Mouse (Mus musculus): ENCODE data around the gene A930004D18Rik. TPM values are rescaled to one million over a fixed set of nuclear protein-coding genes. Genes with fewer than 3 reads are reported as not detected.

The A930004D18Rik gene
- total RNA-seq, 2 experiments from 2014 or later = 2.5 to 2.7 TPM

GRCm38 (mm10) chr2:18041199-18041885 lies 3.8 kb upstream of the A930004D18Rik start:
- intact Hi-C loops (cut with DNase I) = no loop called here
- peak in 1 of 2 experiments; percentile 73 for DNase-seq (ENCODE audit: extremely low spot score in 1 of 2, low spot score in 2 of 2)

GRCm38 (mm10) chr2:18040347-18041160 lies 3.0 kb upstream of the A930004D18Rik start:
- intact Hi-C loops (cut with DNase I) = no loop called here
- no peak for DNase-seq (ENCODE audit: extremely low spot score in 1 of 2, low spot score in 2 of 2)

- peak in 1 of 2 experiments; percentile 50 for DNase-seq (ENCODE audit: extremely low spot score in 1 of 2, low spot score in 2 of 2)
- intact Hi-C loops (cut with DNase I) = no loop called here
Observed at GRCm38 (mm10) chr2:18039566-18040290, 2.2 kb upstream of the A930004D18Rik start.

DNA sequence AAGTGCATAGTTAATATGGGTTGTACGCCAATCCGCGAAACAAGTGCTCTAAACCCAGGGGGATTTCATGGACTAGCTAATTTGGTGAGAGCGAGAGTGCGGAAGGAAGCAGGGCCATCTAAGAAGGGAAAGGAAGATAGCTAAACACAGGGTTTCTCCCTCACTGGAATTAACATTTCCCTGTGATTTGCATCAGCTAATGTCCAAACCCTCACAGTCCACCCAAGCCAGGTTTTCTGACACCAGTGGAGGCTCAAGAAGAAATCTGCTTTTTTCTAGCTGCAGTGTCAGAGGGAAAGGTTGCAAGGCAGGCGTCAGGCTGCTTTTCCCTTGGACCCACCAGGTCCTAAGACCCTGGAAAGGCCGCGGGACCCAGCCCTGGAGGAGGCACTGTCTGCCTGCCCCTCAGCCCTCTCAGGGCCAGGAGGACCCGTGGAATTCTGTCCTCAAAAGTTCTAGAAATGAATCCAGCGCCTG lies 1.4 kb upstream of the A930004D18Rik start:
- no peak for DNase-seq (ENCODE audit: extremely low spot score in 1 of 2, low spot score in 2 of 2)
- intact Hi-C loops (cut with DNase I) = no loop called here

GRCm38 (mm10) chr2:18038141-18038752 lies 710 bp upstream of the A930004D18Rik start:
- intact Hi-C loops (cut with DNase I) = no loop called here
- DNase-seq (ENCODE audit: extremely low spot score in 1 of 2, low spot score in 2 of 2) = no peak

DNA sequence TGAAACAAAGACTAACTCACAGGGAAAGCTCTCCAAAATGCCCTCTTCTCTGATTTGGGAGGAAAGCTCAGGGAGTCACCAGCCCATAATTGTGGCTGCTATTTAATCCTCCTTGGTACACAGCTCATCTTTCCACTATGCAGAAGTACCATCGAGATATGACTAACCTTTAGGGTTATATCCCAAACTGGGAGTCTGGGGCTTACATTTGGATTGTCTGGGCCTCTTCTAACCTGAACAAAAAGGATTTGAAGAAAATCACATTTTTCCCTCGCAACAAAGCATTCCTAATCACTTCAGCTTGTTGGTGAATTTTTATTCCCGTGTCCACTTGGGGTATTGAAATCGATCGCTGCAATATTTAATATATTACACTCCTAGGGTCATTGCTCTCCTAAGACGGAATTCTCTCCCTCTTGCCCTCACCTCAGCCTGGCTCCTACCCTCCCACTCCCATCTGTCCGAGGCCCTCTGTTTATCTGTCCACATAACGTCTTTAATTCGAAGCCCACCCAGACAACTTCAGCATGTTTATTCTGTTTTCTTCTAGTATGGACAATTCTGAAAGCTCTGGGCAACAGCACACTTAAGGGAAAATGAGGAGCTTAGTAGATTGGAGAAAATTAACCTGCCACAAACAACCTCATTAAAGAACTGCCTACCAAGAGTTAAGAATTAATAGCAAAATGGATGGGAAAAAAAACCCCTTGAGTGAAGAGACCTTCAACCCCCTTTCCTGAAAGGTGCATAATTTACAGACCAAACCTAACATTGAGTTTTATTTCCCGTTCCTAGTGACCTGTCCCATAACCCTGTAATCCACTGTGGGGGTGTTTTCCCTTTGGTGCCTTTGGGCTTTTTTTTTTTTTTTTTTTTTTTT lies 2.9 kb downstream of the A930004D18Rik start:
- DNase-seq (ENCODE audit: extremely low spot score in 1 of 2, low spot score in 2 of 2) = no peak
- intact Hi-C loops (cut with DNase I) = loop anchor here (5.0 kb wide), 2 partner anchors 643 to 658 kb away; partner anchors contain the start of genes Bmi1 and Spag6

GRCm38 (mm10) chr2:18033166-18034108 lies 4.1 kb downstream of the A930004D18Rik start:
- intact Hi-C loops (cut with DNase I) = loop anchor here (5.0 kb wide), 2 partner anchors 644 to 659 kb away; partner anchors contain the start of genes Bmi1 and Spag6

DNA sequence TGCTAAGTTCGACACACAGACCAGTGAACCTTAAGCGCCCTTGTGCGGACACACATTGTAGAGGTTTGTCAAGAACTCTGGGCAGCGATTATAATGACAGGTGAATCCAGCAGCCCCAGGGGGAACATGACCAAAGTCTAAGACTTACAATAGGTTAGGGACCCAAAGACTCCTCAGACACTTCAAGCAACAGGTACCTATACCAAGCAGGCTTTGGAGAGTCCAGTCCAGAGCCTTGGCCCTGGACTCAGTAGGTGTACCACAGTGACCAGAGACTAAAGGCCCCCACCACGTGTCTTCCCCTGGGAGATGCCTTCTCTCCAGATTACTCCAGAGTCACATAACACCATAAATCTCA lies 5.0 kb downstream of the A930004D18Rik start:
- DNase-seq (ENCODE audit: extremely low spot score in 1 of 2, low spot score in 2 of 2) = no peak
- intact Hi-C loops (cut with DNase I) = loop anchor here (5.0 kb wide), 2 partner anchors 645 to 660 kb away; partner anchors contain the start of genes Bmi1 and Spag6

More at GRCm38 (mm10) chr2:18033166-18034108, 4.1 kb downstream of the A930004D18Rik start:
- no peak for DNase-seq (ENCODE audit: extremely low spot score in 1 of 2, low spot score in 2 of 2)

DNA sequence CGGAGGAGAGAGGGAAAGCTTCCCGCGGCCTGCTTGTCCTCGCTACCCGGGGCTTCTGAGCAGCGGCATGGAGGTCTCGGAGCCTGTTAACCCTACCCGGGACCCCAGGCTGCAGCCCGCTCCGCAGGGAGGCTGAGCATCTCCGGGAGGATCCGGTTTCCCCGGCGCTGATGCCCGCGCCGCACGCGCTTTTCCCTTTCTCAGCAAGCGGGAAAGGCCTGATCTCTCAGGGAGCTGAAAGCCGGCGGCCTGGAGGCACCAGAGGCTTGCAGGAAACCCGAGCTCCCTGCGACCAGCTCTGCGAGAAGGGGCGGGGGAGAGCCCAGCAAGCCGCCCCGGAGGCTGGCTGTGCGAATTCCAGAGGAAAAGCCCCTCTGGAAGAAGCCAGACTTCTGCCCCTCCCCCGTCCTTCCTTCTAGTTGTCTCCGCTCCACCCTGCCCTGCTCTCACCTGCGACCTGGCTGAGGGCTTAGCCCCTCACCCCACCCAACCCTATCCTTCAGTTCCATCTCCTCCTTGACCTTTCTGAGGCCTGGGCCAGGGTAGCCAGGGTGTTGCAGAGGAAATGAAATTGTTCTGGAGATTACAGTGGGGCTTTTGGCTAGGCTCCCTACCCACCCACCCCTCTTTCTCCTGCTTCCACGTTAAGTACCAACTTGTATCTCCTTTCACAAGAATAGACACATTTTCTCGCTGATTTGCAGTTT lies 5.6 kb downstream of the A930004D18Rik start:
- DNase-seq (ENCODE audit: extremely low spot score in 1 of 2, low spot score in 2 of 2) = peak in 1 of 2 experiments; percentile 75
- intact Hi-C loops (cut with DNase I) = loop anchor here (5.0 kb wide), 2 partner anchors 645 to 660 kb away; partner anchors contain the start of genes Bmi1 and Spag6

GRCm38 (mm10) chr2:18031271-18031821 lies 6.2 kb downstream of the A930004D18Rik start:
- intact Hi-C loops (cut with DNase I) = loop anchor here (5.0 kb wide), 2 partner anchors 646 to 661 kb away; partner anchors contain the start of genes Bmi1 and Spag6
- no peak for DNase-seq (ENCODE audit: extremely low spot score in 1 of 2, low spot score in 2 of 2)

DNA sequence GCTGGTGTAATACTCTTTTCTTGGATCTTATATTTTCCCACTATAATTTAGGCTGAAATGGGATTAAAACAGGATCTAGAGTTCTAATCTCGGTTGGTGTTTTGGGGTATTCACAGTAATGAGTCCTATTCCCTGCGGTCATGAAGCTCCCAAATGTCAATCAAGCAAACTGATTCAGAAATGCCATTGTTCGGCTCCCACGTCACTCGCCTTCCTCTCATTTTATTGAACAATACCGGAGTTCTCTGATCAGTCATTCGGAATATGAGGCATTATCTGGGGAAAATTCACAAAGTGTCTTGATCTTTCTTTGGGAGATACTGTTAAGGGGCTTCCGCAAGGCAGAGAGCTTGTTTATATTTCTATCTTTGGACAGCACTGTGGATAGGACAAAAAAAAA lies 7.0 kb downstream of the A930004D18Rik start:
- DNase-seq (ENCODE audit: extremely low spot score in 1 of 2, low spot score in 2 of 2) = no peak
- intact Hi-C loops (cut with DNase I) = loop anchor here (5.0 kb wide), 2 partner anchors 647 to 662 kb away; partner anchors contain the start of genes Bmi1 and Spag6

DNA sequence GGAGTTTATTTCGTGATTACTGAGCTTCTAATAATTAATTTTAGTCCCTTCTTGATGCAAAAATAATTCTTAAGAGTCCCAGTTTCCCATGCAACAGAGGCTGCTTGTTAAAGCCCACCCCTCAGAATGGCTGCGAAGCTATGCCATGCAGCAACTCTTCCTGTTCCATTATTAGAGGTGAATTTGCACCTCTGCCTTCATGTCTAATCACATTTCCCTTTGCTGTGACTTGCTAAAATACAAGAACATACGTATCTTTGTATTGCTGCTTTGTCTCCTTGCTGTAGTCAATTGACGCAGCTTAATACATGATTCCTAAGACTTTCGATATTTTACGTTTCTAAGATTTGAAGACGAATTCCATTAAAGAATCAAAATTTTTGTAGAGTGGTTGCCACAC lies 7.9 kb downstream of the A930004D18Rik start:
- intact Hi-C loops (cut with DNase I) = loop anchor here (2.0 to 10.0 kb wide), 7 partner anchors 29 to 663 kb away; partner anchors contain the start of genes Bmi1 and Spag6

GRCm38 (mm10) chr2:18028140-18029021 lies 9.2 kb downstream of the A930004D18Rik start:
- intact Hi-C loops (cut with DNase I) = loop anchor here (2.0 to 10.0 kb wide), 5 partner anchors 30 to 604 kb away; no protein-coding TSS in a partner anchor
- DNase-seq (ENCODE audit: extremely low spot score in 1 of 2, low spot score in 2 of 2) = peak; percentile 76 to 94

More for the DNA sequence above, 7.9 kb downstream of the A930004D18Rik start:
- no peak for DNase-seq (ENCODE audit: extremely low spot score in 1 of 2, low spot score in 2 of 2)

- peak; percentile 92 to 96 for DNase-seq (ENCODE audit: extremely low spot score in 1 of 2, low spot score in 2 of 2)
- intact Hi-C loops (cut with DNase I) = loop anchor here (2.0 to 10.0 kb wide), 5 partner anchors 31 to 603 kb away; no protein-coding TSS in a partner anchor
Observed at GRCm38 (mm10) chr2:18027448-18028139, 9.9 kb downstream of the A930004D18Rik start.
